Mouse (Mus musculus): ENCODE results near the gene Rnf151.

GRCm38 (mm10) chr17:24724184-24724583, 6.3 kb upstream of the Rnf151 start, which contains the start of gene Ndufb10:
- TF ChIP-seq CTCF (IDR thresholded peaks at IDR 0.05; ENCODE audit: control insufficient read depth, insufficient read depth, low read length) (peak; percentile 98), POLR2A (IDR thresholded peaks at IDR 0.05; ENCODE audit: borderline replicate concordance, control insufficient read depth, low read depth, low read length) (peak; percentile 95)
